Mouse (Mus musculus) lung, embryonic 16.5 days (tissue): ENCODE data around the gene Inpp5k. TPM values are rescaled to one million over a fixed set of nuclear protein-coding genes. Genes with fewer than 3 reads are reported as not detected.
A peak's percentile ranks its signal among the peaks of the same experiment; 100 is the strongest.

Experiments used
- ATAC-seq: fragments of 200-750 bp; cut with Nextera tagmentation; 2 replicates; pipeline ENCODE4 v1.8.0; 2017; ENCODE audit warnings: low read depth, mild to moderate bottlenecking, moderate library complexity
- H3K27ac ChIP-seq: fragments of 300-500 bp; sonication (generic); 2 replicates; pipeline ENCODE4 v1.5.1; 2014; ENCODE audit warnings: mild to moderate bottlenecking, control low read depth, low read length
- H3K27me3 ChIP-seq: fragments of 300-500 bp; sonication (generic); 2 replicates; pipeline ENCODE4 v1.6.1; 2014; ENCODE audit warnings: low read depth, low read length, mixed read lengths; ENCODE audit not compliant: control insufficient read depth, insufficient read depth
- H3K36me3 ChIP-seq: fragments of 300-500 bp; sonication (generic); 2 replicates; pipeline ENCODE4 v1.6.1; 2014; ENCODE audit warnings: low read length; ENCODE audit not compliant: control insufficient read depth, insufficient read depth
- H3K4me1 ChIP-seq: fragments of 300-500 bp; sonication (generic); replicated peaks from 2 replicates; pipeline ENCODE4 v1.6.1; 2014; ENCODE audit warnings: low read length, mixed read lengths; ENCODE audit not compliant: control insufficient read depth, insufficient read depth
- H3K4me2 ChIP-seq: fragments of 300-500 bp; sonication (generic); 2 replicates; pipeline ENCODE4 v1.6.1; 2014; ENCODE audit warnings: low read depth, low read length, control low read depth
- H3K4me3 ChIP-seq: fragments of 300-500 bp; sonication (generic); 2 replicates; pipeline ENCODE4 v1.5.1; 2014; ENCODE audit warnings: mild to moderate bottlenecking, low read length, control low read depth
- H3K9ac ChIP-seq: fragments of 300-500 bp; sonication (generic); 2 replicates; pipeline ENCODE4 v1.6.1; 2014; ENCODE audit warnings: low read length, control low read depth
- H3K9me3 ChIP-seq: fragments of 300-500 bp; sonication (generic); 2 replicates; pipeline ENCODE4 v1.6.1; 2016; ENCODE audit warnings: low read length; ENCODE audit not compliant: control insufficient read depth
- WGBS: fragments of 180-500 bp; shearing (Covaris S2); extraction: QIAGEN DNeasy Blood & Tissue Kit; methylation state at CpG from one replicate; pipeline ENCODE4 v1.1.7; 2014; 5-methylcytosine and 5-hydroxymethylcytosine counted together
- polyA plus RNA-seq: library from polyadenylated mRNA; unstranded; fragments of >200 nt; fragmentation: Nextera tagmentation; extraction: Ambion mirVana; gene quantifications from 2 replicates; pipeline ENCODE4 v1.2.1, GENCODE M21; 2015

Inpp5k gene
- polyA plus RNA-seq, 1 experiment from 2014 or later: 33.8 TPM

GRCm38 (mm10) chr11:75650958-75651425 is 20.2 kb downstream of the Inpp5k start:
- Histone ChIP-seq H3K9ac (peak overlapping the region; percentile 90), H3K36me3 (no peaks in the 10 kb centered on the region), H3K9me3 (no peaks in the 10 kb centered on the region), H3K27me3 (no peaks in the 10 kb centered on the region), H3K4me1 (peaks cover 37% of the 10 kb centered on the region), H3K27ac (peak overlapping the region; percentile 97), H3K4me2 (peak overlapping the region; percentile 81), H3K4me3 (peak overlapping the region; percentile 79)
- 41% methylated on average over 13 of the region's 13 CpGs for WGBS
- ATAC-seq: no peak

DNA sequence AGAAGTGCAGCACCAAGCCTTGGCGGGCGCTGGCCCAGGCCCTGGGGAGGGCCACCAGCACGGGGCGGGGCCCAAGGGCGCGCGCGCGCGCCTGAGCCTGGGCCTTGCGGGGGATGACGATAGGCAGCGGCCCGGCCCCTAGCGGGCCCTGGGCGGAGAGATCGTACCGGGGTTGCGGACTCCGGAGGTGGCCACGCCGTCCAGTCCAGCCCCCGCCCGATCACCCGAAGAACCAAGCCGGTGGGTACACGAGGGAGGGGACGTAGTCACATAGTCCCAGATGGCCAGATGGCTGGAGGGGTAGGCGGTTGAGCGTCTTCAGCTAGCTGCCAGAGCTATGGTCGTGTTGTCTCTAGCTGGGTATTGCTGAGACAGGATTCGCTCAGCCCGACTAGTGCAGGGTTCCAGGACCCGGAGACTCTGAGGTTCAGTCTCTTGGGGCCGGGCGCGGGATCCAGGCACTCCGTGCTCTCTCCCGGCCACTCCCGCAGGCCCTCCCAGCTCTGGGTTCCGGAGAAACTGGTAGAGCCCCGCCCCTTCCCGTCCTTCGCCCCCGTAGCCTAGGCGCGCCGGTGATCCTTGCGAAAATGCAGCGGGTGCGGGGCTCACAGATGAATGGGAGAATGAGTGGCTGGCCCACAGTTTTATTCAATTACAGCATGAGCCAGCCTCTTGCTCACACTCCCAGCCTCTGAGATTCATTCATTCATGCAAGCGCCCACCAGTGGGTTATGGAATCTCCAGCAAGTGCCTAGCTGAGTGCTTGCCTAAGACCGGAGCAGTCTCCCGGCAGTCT is 20.8 kb downstream of the Inpp5k start:
- Histone ChIP-seq H3K27ac (peak overlapping the region; percentile 97), H3K4me1 (peaks cover 40% of the 10 kb centered on the region), H3K27me3 (no peaks in the 10 kb centered on the region), H3K4me3 (peak overlapping the region; percentile 79), H3K36me3 (no peaks in the 10 kb centered on the region), H3K9ac (peak overlapping the region; percentile 90), H3K4me2 (peak overlapping the region; percentile 81), H3K9me3 (no peaks in the 10 kb centered on the region)
- ATAC-seq: peak; percentile 72
- WGBS: under 1% methylated on average over 48 of the region's 54 CpGs

GRCm38 (mm10) chr11:75652222-75652941 is 21.6 kb downstream of the Inpp5k start:
- H3K27ac ChIP-seq: peak overlapping the region; percentile 97
- H3K4me3 ChIP-seq: peak overlapping the region; percentile 79
- peak overlapping the region; percentile 90 for H3K9ac ChIP-seq
- peaks cover 47% of the 10 kb centered on the region for H3K4me1 ChIP-seq
- no peak for ATAC-seq
- H3K4me2 ChIP-seq: peak overlapping the region; percentile 81
- 21% methylated on average over 20 of the region's 20 CpGs for WGBS
- no peaks in the 10 kb centered on the region for H3K27me3 ChIP-seq
- H3K9me3 ChIP-seq: no peaks in the 10 kb centered on the region
- H3K36me3 ChIP-seq: no peaks in the 10 kb centered on the region

DNA sequence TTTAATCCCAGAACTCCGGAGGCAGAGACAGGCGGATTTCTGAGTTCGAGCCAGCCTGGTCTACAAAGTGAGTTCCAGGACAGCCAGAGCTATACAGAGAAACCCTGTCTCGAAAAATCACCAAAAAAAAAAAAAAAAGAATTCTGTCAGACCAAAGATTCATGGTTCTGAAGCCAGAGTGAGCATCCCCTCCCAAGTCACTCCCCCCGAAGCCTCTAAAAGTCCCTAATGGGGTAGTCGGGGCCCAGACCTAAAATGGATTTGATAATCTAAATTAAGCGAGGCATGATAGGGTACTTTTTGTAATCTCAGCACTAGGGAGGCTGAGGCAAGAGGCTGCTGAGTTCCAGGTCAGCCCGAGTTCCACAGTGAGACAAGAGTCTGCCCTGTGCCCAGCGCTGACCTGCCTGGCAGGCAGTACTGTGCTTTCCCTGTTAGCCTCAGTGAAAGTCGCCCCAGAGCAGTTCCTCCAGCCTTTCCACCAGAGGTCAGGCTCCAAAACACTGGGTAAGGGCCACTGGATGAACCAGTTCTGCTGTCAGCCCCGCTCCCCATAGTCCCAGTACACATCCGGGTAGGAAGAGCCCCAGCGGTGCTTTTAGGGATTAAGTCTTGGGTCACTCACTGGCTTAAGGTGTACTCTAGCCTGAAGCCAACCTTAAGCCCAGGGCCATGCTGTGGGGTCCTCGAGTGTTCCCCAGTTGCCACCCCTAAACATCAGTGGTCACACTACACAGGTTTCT is 22.3 kb downstream of the Inpp5k start:
- peak overlapping the region; percentile 62 for H3K4me3 ChIP-seq
- H3K4me2 ChIP-seq: peak overlapping the region; percentile 81
- H3K9ac ChIP-seq: peak overlapping the region; percentile 70
- H3K9me3 ChIP-seq: no peaks in the 10 kb centered on the region
- WGBS: 32% methylated on average over 14 of the region's 14 CpGs
- H3K27me3 ChIP-seq: no peaks in the 10 kb centered on the region
- no peak for ATAC-seq
- H3K27ac ChIP-seq: peak overlapping the region; percentile 97
- no peaks in the 10 kb centered on the region for H3K36me3 ChIP-seq
- peaks cover 49% of the 10 kb centered on the region for H3K4me1 ChIP-seq

DNA sequence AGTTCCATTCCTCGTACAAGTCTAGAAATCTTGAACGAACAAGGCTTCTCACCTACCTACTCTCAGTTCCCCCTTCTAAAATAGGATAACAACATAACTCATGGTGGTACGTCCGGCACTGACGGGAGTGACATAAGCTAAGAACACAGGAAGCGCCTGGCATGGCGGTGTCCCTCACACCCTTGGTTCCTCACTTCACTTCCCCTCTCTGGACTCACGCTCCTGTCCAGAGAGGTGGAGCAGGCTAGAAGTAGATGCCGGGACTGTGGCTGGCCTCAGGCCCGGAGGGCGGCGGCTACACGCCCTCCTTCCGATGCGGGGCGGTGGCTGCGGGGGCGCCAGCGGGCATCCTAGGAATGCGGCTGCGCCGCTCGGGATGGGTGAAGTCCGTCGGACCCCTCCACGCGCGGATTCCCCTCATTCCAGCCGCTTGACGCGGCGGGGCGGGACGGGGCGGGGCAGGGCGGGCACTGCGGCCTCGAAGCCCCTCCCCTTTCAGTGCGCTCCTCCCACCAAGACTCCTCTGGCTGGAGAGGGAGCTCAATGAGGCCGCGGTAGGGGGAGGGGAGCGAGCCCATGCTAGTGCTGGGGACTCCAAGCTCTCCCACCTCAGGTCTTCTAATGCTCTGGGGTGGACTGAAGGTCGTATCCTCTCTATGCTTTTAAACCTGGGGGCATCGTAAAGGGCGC is 23.1 kb downstream of the Inpp5k start:
- H3K9ac ChIP-seq: peak overlapping the region; percentile 70
- WGBS: under 1% methylated on average over 44 of the region's 45 CpGs
- peaks cover 49% of the 10 kb centered on the region for H3K4me1 ChIP-seq
- peaks cover 6% of the 10 kb centered on the region for H3K36me3 ChIP-seq
- no peaks in the 10 kb centered on the region for H3K27me3 ChIP-seq
- peak overlapping the region; percentile 62 for H3K4me3 ChIP-seq
- peak; percentile 70 for ATAC-seq
- peak overlapping the region; percentile 97 for H3K27ac ChIP-seq
- peak overlapping the region; percentile 81 for H3K4me2 ChIP-seq
- no peaks in the 10 kb centered on the region for H3K9me3 ChIP-seq

- WGBS: 43% methylated on average over 25 of the region's 25 CpGs
- H3K36me3 ChIP-seq: peaks cover 12% of the 10 kb centered on the region
- H3K27ac ChIP-seq: peak overlapping the region; percentile 97
- H3K9ac ChIP-seq: peak overlapping the region; percentile 91
- peak overlapping the region; percentile 88 for H3K4me2 ChIP-seq
- peaks cover 46% of the 10 kb centered on the region for H3K4me1 ChIP-seq
- peak overlapping the region; percentile 79 for H3K4me3 ChIP-seq
- no peaks in the 10 kb centered on the region for H3K9me3 ChIP-seq
- 0 out of 2 replicates have a peak, but pooled peaks have one; percentile 0 for ATAC-seq
- no peaks in the 10 kb centered on the region for H3K27me3 ChIP-seq
Observed at GRCm38 (mm10) chr11:75654471-75655390, 23.9 kb downstream of the Inpp5k start.

GRCm38 (mm10) chr11:75655621-75656545 is 25.1 kb downstream of the Inpp5k start:
- WGBS: under 1% methylated on average over 68 of the region's 78 CpGs
- peaks cover 43% of the 10 kb centered on the region for H3K4me1 ChIP-seq
- ATAC-seq: peak; percentile 53

More at GRCm38 (mm10) chr11:75655621-75656545, 25.1 kb downstream of the Inpp5k start:
- Histone ChIP-seq H3K4me2 (peak overlapping the region; percentile 88), H3K4me3 (peak overlapping the region; percentile 79), H3K27me3 (no peaks in the 10 kb centered on the region), H3K9me3 (no peaks in the 10 kb centered on the region), H3K27ac (peak overlapping the region; percentile 97), H3K9ac (peak overlapping the region; percentile 91), H3K36me3 (peaks cover 18% of the 10 kb centered on the region)
